Mouse (Mus musculus) E14TG2a.4 (cell line): ENCODE data around the gene Rxrb.

Source experiments
- CTCF ChIP-seq: conservative IDR thresholded peaks from 2 replicates; pipeline ENCODE4 v1.5.1; 2014; ENCODE audit warnings: low read length
- NANOG ChIP-seq: IDR thresholded peaks from 2 replicates; pipeline ENCODE4 v1.6.1; 2014; ENCODE audit warnings: borderline replicate concordance, low read length, mixed read lengths
- POU5F1 ChIP-seq: IDR thresholded peaks from 2 replicates; pipeline ENCODE4 v1.6.1; 2014; ENCODE audit warnings: low read length, borderline replicate concordance

DNA sequence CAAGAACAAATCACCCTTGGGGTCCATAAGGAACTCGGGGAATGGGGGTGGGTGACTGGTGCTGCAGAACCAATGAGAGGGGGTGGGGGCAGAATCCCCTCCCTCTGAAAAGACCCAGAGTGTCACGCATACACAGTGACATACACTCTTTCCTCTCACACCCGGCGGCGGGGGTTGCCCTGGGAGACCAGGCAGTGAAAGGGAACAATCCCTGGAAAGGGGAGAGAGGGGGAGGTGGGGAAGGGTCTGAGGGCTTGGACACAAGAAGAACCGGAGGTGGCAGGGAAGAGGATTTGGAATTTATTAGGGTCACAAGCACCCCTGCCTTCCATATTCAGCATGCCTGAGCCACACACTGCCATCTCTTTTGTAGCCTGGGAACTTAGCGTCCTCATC is 5.9 kb upstream of the Rxrb start:
- TF ChIP-seq CTCF (no peak), POU5F1 (no peak), NANOG (no peak)
